Mouse (Mus musculus) limb, embryonic 14.5 days (tissue): ENCODE measurements around the gene Zfp583. TPM values are rescaled to one million over a fixed set of nuclear protein-coding genes. Genes with fewer than 3 reads are reported as not detected.

Experiments used
- ATAC-seq: fragments of 200-750 bp; cut with Nextera tagmentation; 2 replicates; pipeline ENCODE4 v1.8.0; 2017; ENCODE audit warnings: low read depth, moderate number of reproducible peaks, moderate TSS enrichment; ENCODE audit not compliant: low FRiP score
- DNase-seq: peaks from one replicate; pipeline ENCODE4 v3.0.0-alpha.2; 2015; ENCODE audit warnings: low spot score
- H3K27ac ChIP-seq: fragments of 300-500 bp; sonication (generic); replicated peaks from 2 replicates; pipeline ENCODE4 v1.5.1; 2014; ENCODE audit warnings: low read depth, mild to moderate bottlenecking, low read length, moderate library complexity, mixed read lengths
- H3K27me3 ChIP-seq: fragments of 300-500 bp; sonication (generic); 2 replicates; pipeline ENCODE4 v1.6.1; 2014; ENCODE audit warnings: low read length, mixed read lengths; ENCODE audit not compliant: control insufficient read depth, insufficient read depth
- H3K36me3 ChIP-seq: fragments of 300-500 bp; sonication (generic); 2 replicates; pipeline ENCODE4 v1.6.1; 2014; ENCODE audit warnings: mild to moderate bottlenecking, low read length, moderate library complexity, mixed read lengths; ENCODE audit not compliant: control insufficient read depth, insufficient read depth
- H3K4me1 ChIP-seq: fragments of 300-500 bp; sonication (generic); 2 replicates; pipeline ENCODE4 v1.6.1; 2014; ENCODE audit warnings: antibody characterized with exemption, low read length, mixed read lengths; ENCODE audit not compliant: control insufficient read depth, insufficient read depth
- H3K4me2 ChIP-seq: fragments of 300-500 bp; sonication (generic); replicated peaks from 2 replicates; pipeline ENCODE4 v1.6.1; 2014; ENCODE audit warnings: low read depth, mild to moderate bottlenecking, low read length, moderate library complexity; ENCODE audit not compliant: severe bottlenecking
- H3K4me3 ChIP-seq: fragments of 300-500 bp; sonication (generic); replicated peaks from 2 replicates; pipeline ENCODE4 v1.5.1; 2014; ENCODE audit warnings: low read length
- H3K9ac ChIP-seq: fragments of 300-500 bp; sonication (generic); 2 replicates; pipeline ENCODE4 v1.6.1; 2014; ENCODE audit warnings: mild to moderate bottlenecking, low read depth, low read length, moderate library complexity; ENCODE audit not compliant: severe bottlenecking
- H3K9me3 ChIP-seq: fragments of 300-500 bp; sonication (generic); 2 replicates; pipeline ENCODE4 v1.6.1; 2016; ENCODE audit warnings: low read length; ENCODE audit not compliant: control insufficient read depth
- POLR2A ChIP-seq: fragments of 200-500 bp; IDR thresholded peaks from 2 replicates; pipeline ENCODE4 v1.8.0; 2012; ENCODE audit warnings: inconsistent platforms, mild to moderate bottlenecking, moderate library complexity, borderline replicate concordance; ENCODE audit not compliant: insufficient read depth, insufficient read length; ENCODE audit errors: extremely low read depth
- WGBS: fragments of 180-500 bp; shearing (Covaris S2); extraction: QIAGEN DNeasy Blood & Tissue Kit; methylation state at CpG from one replicate; pipeline ENCODE4 v1.1.7; 2014; 5-methylcytosine and 5-hydroxymethylcytosine counted together
- polyA plus RNA-seq, 2 experiments: library from polyadenylated mRNA; depleted of rRNA in 1 of 2; stranded (reverse) in 1 of 2; unstranded in 1 of 2; fragments of >200 nt; fragmentation: Nextera tagmentation in 1 of 2; extraction: Ambion mirVana in 1 of 2; gene quantifications; 2 replicates each; pipeline versions ENCODE4 v1.2.1 to v1.2.3; 2012 to 2014

Zfp583 gene
- polyA plus RNA-seq, 2 experiments = 5.4 to 6.1 TPM

DNA sequence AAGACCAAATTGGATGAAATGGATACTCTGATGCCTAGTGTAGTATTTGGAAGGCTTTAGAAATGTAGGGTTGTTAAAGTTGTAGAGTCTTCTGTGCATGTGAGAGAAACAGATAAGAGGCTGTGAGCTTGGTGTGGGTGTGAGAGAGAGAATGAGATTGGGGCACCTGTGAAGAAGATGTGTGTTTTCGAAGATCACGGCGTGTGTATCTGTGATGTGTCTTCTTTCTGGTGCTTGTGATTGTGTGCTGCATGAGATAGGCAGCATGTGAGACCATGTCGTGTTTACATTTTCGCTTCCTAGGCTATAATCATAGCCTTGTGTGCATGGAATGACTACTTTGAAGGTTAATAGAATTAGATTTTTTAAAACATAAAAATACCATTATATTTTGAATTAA, 36.1 kb upstream of the Zfp583 start:
- Histone ChIP-seq H3K4me1 (peaks cover 6% of the 10 kb centered on the region), H3K27me3 (no peaks in the 10 kb centered on the region), H3K27ac (no peak overlapping the region), H3K9ac (no peak overlapping the region), H3K9me3 (no peaks in the 10 kb centered on the region), H3K4me3 (no peak overlapping the region), H3K4me2 (no peak overlapping the region), H3K36me3 (no peaks in the 10 kb centered on the region)
- 93% methylated on average over 5 of the region's 5 CpGs for WGBS
- TF ChIP-seq POLR2A = no peak
- DNase-seq = no peak
- ATAC-seq = no peak

GRCm38 (mm10) chr7:6364761-6365160, 33.7 kb upstream of the Zfp583 start:
- H3K9ac ChIP-seq = no peak overlapping the region
- peaks cover 12% of the 10 kb centered on the region for H3K4me1 ChIP-seq
- DNase-seq (no peak), ATAC-seq (no peak)
- H3K36me3 ChIP-seq = no peaks in the 10 kb centered on the region
- H3K4me2 ChIP-seq = no peak overlapping the region
- no peak for TF ChIP-seq POLR2A
- H3K27ac ChIP-seq = no peak overlapping the region
- no peaks in the 10 kb centered on the region for H3K27me3 ChIP-seq
- 67% methylated on average over 1 of the region's 1 CpGs for WGBS
- H3K4me3 ChIP-seq = no peak overlapping the region
- H3K9me3 ChIP-seq = no peaks in the 10 kb centered on the region

DNA sequence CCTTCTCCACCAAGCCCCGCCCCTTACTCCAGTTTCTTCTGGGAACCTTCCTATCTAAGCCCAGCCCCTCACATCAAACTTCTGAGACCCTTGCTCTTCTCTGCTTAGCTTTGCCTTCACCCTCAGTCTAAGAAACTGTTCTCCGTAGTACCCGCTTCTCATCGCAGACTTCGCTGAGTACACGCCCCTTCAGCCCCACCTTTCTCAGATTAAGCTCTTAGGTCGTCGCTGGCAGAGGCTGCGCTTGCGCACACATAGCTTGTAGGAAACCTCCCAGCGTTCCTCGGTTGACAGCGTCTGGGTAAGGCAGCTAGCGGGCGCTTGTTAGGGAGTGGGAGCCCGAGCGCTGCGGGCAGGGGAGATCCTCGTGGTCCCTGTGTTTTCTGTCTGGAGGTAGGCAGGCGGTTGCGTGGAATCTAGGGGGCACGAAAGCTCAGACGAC, 32.0 kb upstream of the Zfp583 start, which contains the start of gene Zfp78:
Gene Zfp78, plus strand, starts transcription at position 234 of the 442 bp plus-strand sequence.
- no peaks in the 10 kb centered on the region for H3K27me3 ChIP-seq
- H3K36me3 ChIP-seq = no peaks in the 10 kb centered on the region
- 0 out of 2 replicates have a peak, but pooled peaks have one; percentile 37 for TF ChIP-seq POLR2A
- DNase-seq = peak; percentile 97
- peak within 1 kb of the TSS; percentile 48 for H3K4me3 ChIP-seq
- peak within 1 kb of the TSS; percentile 53 for H3K9ac ChIP-seq
- H3K4me1 ChIP-seq = peaks cover 12% of the 10 kb centered on the region
- peak within 1 kb of the TSS; percentile 78 for H3K27ac ChIP-seq
- peak within 1 kb of the TSS; percentile 73 for H3K4me2 ChIP-seq
- WGBS = under 1% methylated on average over 23 of the region's 23 CpGs
- no peaks in the 10 kb centered on the region for H3K9me3 ChIP-seq
- ATAC-seq = peak; percentile 83

DNA sequence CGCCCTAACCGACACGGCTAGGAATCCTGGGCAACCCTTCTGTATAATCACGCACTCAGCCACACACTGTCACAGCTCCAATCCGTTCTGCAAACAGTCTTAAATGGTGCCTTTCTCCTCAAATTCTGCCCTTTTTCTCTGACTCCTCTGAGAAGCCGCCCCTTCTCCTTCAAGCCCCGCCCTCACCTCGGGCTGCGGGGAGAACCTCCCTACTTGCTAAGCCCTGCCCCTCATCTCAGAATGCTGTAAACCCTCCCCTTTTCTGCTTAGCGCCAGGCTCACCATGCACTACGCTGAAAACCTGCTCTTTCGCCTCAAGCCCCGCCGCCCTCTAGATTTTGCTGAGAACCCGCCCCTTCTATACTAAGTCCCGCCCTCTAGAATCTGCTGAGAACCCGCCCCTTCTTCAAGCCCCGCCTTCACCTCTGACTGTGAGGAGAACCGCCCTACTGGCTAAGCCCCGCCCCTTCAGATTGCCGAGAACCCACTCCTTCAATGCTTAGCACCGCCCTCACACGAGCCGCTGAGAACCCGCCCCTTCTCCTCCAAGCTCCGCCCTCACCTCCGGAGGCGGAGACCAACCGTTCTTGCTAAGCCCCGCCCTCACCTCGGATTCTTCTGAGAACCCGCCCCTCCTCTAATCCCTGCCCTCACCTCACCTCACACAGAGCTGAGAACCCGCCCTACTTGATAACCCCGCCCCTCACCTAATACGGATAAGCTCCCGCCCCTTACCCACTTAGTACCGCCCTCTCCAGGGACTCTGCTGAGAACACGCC, 31.4 kb upstream of the Zfp583 start:
- Histone ChIP-seq H3K36me3 (no peaks in the 10 kb centered on the region), H3K4me1 (peaks cover 12% of the 10 kb centered on the region), H3K4me3 (peak overlapping the region; percentile 48), H3K9me3 (no peaks in the 10 kb centered on the region), H3K4me2 (peak overlapping the region; percentile 73), H3K27ac (peak overlapping the region; percentile 78), H3K27me3 (no peaks in the 10 kb centered on the region), H3K9ac (peak overlapping the region; percentile 49)
- ATAC-seq = peak; percentile 94
- under 1% methylated on average over 38 of the region's 38 CpGs for WGBS
- DNase-seq = peak; percentile 98
- no peak for TF ChIP-seq POLR2A

DNA sequence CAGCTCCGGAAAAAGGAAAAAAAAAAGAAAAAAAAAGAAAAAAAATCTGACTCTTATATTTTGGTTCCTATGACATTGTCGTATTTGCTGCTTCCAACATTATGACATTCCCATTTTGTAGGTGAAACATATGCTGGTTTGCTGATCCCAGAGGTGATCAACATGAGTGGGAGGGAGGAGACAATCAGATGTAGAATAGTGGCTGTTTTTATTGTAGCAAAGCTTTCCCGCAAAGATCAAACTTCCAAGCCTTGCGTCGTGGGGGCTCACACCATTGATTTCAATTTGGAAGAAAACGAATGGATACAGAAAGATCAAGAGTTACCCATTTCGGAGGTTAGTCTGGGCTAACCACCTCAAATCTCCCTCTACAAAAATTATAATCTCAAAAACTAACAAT, 30.7 kb upstream of the Zfp583 start:
- ATAC-seq (no peak), DNase-seq (no peak)
- H3K27me3 ChIP-seq = no peaks in the 10 kb centered on the region
- no peaks in the 10 kb centered on the region for H3K9me3 ChIP-seq
- WGBS = 25% methylated on average over 7 of the region's 7 CpGs
- TF ChIP-seq POLR2A = no peak
- H3K36me3 ChIP-seq = no peaks in the 10 kb centered on the region
- H3K9ac ChIP-seq = peak overlapping the region; percentile 49
- peak overlapping the region; percentile 73 for H3K4me2 ChIP-seq
- H3K4me1 ChIP-seq = peaks cover 12% of the 10 kb centered on the region
- H3K4me3 ChIP-seq = peak overlapping the region; percentile 48
- H3K27ac ChIP-seq = peak overlapping the region; percentile 78
